Mouse (Mus musculus) intestine, embryonic 15.5 days (tissue): ENCODE data around the gene Psap. TPM values are rescaled to one million over a fixed set of nuclear protein-coding genes. Genes with fewer than 3 reads are reported as not detected.
"Not testable (repeated sequence)": the region's sequence is repeated elsewhere in the genome, so short reads cannot be mapped to it uniquely, and the experiment has no call there.

Source experiments
- ATAC-seq: fragments of 200-750 bp; cut with Nextera tagmentation; 2 replicates; pipeline ENCODE4 v1.8.0; 2017; ENCODE audit warnings: moderate TSS enrichment, moderate library complexity
- H3K27ac ChIP-seq: fragments of 300-500 bp; sonication (generic); 2 replicates; pipeline ENCODE4 v1.5.1; 2015; ENCODE audit warnings: mild to moderate bottlenecking, inconsistent platforms
- H3K27me3 ChIP-seq: fragments of 300-500 bp; sonication (generic); replicated peaks from 2 replicates; pipeline ENCODE4 v1.6.1; 2015; ENCODE audit warnings: inconsistent platforms
- H3K36me3 ChIP-seq: fragments of 300-500 bp; sonication (generic); 2 replicates; pipeline ENCODE4 v1.6.1; 2015; ENCODE audit warnings: inconsistent platforms
- H3K4me1 ChIP-seq: fragments of 300-500 bp; sonication (generic); replicated peaks from 2 replicates; pipeline ENCODE4 v1.6.1; 2015; ENCODE audit warnings: inconsistent platforms
- H3K4me2 ChIP-seq: fragments of 300-500 bp; sonication (generic); replicated peaks from 2 replicates; pipeline ENCODE4 v1.6.1; 2015; ENCODE audit warnings: mild to moderate bottlenecking, inconsistent platforms
- H3K4me3 ChIP-seq: fragments of 300-500 bp; sonication (generic); replicated peaks from 2 replicates; pipeline ENCODE4 v1.5.1; 2015; ENCODE audit warnings: inconsistent platforms
- H3K9ac ChIP-seq: fragments of 300-500 bp; sonication (generic); 2 replicates; pipeline ENCODE4 v1.6.1; 2015; ENCODE audit warnings: inconsistent platforms
- H3K9me3 ChIP-seq: fragments of 300-500 bp; sonication (generic); 2 replicates; pipeline ENCODE4 v1.6.1; 2016; ENCODE audit warnings: inconsistent platforms
- WGBS: fragments of 180-500 bp; shearing (Covaris S2); methylation state at CpG from one replicate; pipeline ENCODE4 v1.1.7; 2015; 5-methylcytosine and 5-hydroxymethylcytosine counted together
- polyA plus RNA-seq: library from polyadenylated mRNA; unstranded; fragments of >200 nt; fragmentation: Nextera tagmentation; extraction: Ambion mirVana; gene quantifications from 2 replicates; pipeline ENCODE4 v1.2.1, GENCODE M21; 2015

The Psap gene
- polyA plus RNA-seq, 1 experiment from 2014 or later, result 147 TPM

GRCm38 (mm10) chr10:60248345-60248744 is 29.1 kb upstream of the Psap start:
- not testable (repeated sequence) for H3K4me3 ChIP-seq, H3K9me3 ChIP-seq, H3K27ac ChIP-seq, H3K27me3 ChIP-seq, H3K4me2 ChIP-seq, ATAC-seq, H3K9ac ChIP-seq, H3K4me1 ChIP-seq, H3K36me3 ChIP-seq
- 82% methylated on average over 3 of the region's 3 CpGs for WGBS

GRCm38 (mm10) chr10:60250426-60250965 is 26.9 kb upstream of the Psap start:
- H3K4me1 ChIP-seq, result 0 out of 2 replicates have a peak, but pooled peaks cover 3% of the 10 kb centered on the region
- H3K9me3 ChIP-seq, result no peaks in the 10 kb centered on the region
- WGBS, result 86% methylated on average over 13 of the region's 13 CpGs
- no peaks in the 10 kb centered on the region for H3K36me3 ChIP-seq
- no peak overlapping the region for H3K27ac ChIP-seq
- no peak overlapping the region for H3K4me3 ChIP-seq
- no peaks in the 10 kb centered on the region for H3K27me3 ChIP-seq
- H3K9ac ChIP-seq, result no peak overlapping the region
- no peak overlapping the region for H3K4me2 ChIP-seq
- no peak for ATAC-seq

- Histone ChIP-seq H3K9ac (no peak overlapping the region), H3K4me1 (0 out of 2 replicates have a peak, but pooled peaks cover 11% of the 10 kb centered on the region), H3K27ac (no peak overlapping the region), H3K36me3 (no peaks in the 10 kb centered on the region), H3K27me3 (no peaks in the 10 kb centered on the region), H3K9me3 (no peaks in the 10 kb centered on the region), H3K4me3 (no peak overlapping the region), H3K4me2 (no peak overlapping the region)
- 69% methylated on average over 4 of the region's 4 CpGs for WGBS
- no peak for ATAC-seq
Measured at GRCm38 (mm10) chr10:60252187-60252586, 25.2 kb upstream of the Psap start.

- no peaks in the 10 kb centered on the region for H3K9me3 ChIP-seq
- no peak overlapping the region for H3K4me2 ChIP-seq
- no peaks in the 10 kb centered on the region for H3K36me3 ChIP-seq
- H3K9ac ChIP-seq, result no peak overlapping the region
- peak; percentile 19 for ATAC-seq
- H3K4me3 ChIP-seq, result no peak overlapping the region
- WGBS, result 76% methylated on average over 4 of the region's 4 CpGs
- 0 out of 2 replicates have a peak, but pooled peaks cover 13% of the 10 kb centered on the region for H3K4me1 ChIP-seq
- H3K27me3 ChIP-seq, result no peaks in the 10 kb centered on the region
- no peak overlapping the region; the same call in 1 of the 2 replicates for H3K27ac ChIP-seq
Measured at GRCm38 (mm10) chr10:60252606-60253005, 24.8 kb upstream of the Psap start.

- peak overlapping the region; percentile 77 for H3K27ac ChIP-seq
- H3K27me3 ChIP-seq, result no peaks in the 10 kb centered on the region
- H3K4me1 ChIP-seq, result 0 out of 2 replicates have a peak, but pooled peaks cover 13% of the 10 kb centered on the region
- H3K9ac ChIP-seq, result no peak overlapping the region
- H3K36me3 ChIP-seq, result no peaks in the 10 kb centered on the region
- H3K4me2 ChIP-seq, result no peak overlapping the region; the same call in 1 of the 2 replicates
- peak; percentile 80 for ATAC-seq
- WGBS, result 54% methylated on average over 6 of the region's 6 CpGs
- no peaks in the 10 kb centered on the region for H3K9me3 ChIP-seq
- no peak overlapping the region for H3K4me3 ChIP-seq
Measured at GRCm38 (mm10) chr10:60256088-60256487, 21.3 kb upstream of the Psap start.

- ATAC-seq, result peak; percentile 59
- H3K27ac ChIP-seq, result peak overlapping the region; percentile 77
- WGBS, result 67% methylated on average over 16 of the region's 16 CpGs
- no peak overlapping the region for H3K4me3 ChIP-seq
- no peaks in the 10 kb centered on the region for H3K27me3 ChIP-seq
- no peaks in the 10 kb centered on the region for H3K9me3 ChIP-seq
- no peak overlapping the region for H3K9ac ChIP-seq
- no peak overlapping the region for H3K4me2 ChIP-seq
- peaks cover 17% of the 10 kb centered on the region; the same call in 1 of the 2 replicates for H3K4me1 ChIP-seq
- H3K36me3 ChIP-seq, result no peaks in the 10 kb centered on the region
Measured at GRCm38 (mm10) chr10:60257261-60257825, 20.1 kb upstream of the Psap start.

- peaks cover 27% of the 10 kb centered on the region; the same call in 1 of the 2 replicates for H3K4me1 ChIP-seq
- H3K4me2 ChIP-seq, result no peak overlapping the region
- no peaks in the 10 kb centered on the region for H3K36me3 ChIP-seq
- H3K27ac ChIP-seq, result no peak overlapping the region
- no peak overlapping the region for H3K9ac ChIP-seq
- ATAC-seq, result no peak
- no peaks in the 10 kb centered on the region for H3K9me3 ChIP-seq
- no peak overlapping the region for H3K4me3 ChIP-seq
- H3K27me3 ChIP-seq, result no peaks in the 10 kb centered on the region
- WGBS, result 87% methylated on average over 5 of the region's 5 CpGs
Measured at GRCm38 (mm10) chr10:60260557-60261294, 16.7 kb upstream of the Psap start.

GRCm38 (mm10) chr10:60261530-60261929 is 15.9 kb upstream of the Psap start:
- no peak for ATAC-seq
- no peaks in the 10 kb centered on the region for H3K9me3 ChIP-seq
- no peak overlapping the region for H3K9ac ChIP-seq
- peak overlapping the region; percentile 7; the same call in 1 of the 2 replicates for H3K27ac ChIP-seq
- WGBS, result 48% methylated on average over 5 of the region's 5 CpGs
- no peaks in the 10 kb centered on the region for H3K36me3 ChIP-seq
- H3K4me2 ChIP-seq, result no peak overlapping the region
- peaks cover 25% of the 10 kb centered on the region; the same call in 1 of the 2 replicates for H3K4me1 ChIP-seq
- H3K4me3 ChIP-seq, result no peak overlapping the region
- H3K27me3 ChIP-seq, result no peaks in the 10 kb centered on the region

- peak; percentile 90 for ATAC-seq
Measured at GRCm38 (mm10) chr10:60262386-60262785, 15.0 kb upstream of the Psap start.

GRCm38 (mm10) chr10:60263351-60263750 is 14.1 kb upstream of the Psap start:
- H3K9ac ChIP-seq, result no peak overlapping the region
- WGBS, result 80% methylated on average over 7 of the region's 7 CpGs
- H3K4me1 ChIP-seq, result peaks cover 17% of the 10 kb centered on the region; the same call in 1 of the 2 replicates
- H3K4me2 ChIP-seq, result no peak overlapping the region
- ATAC-seq, result no peak
- H3K4me3 ChIP-seq, result no peak overlapping the region
- no peaks in the 10 kb centered on the region for H3K9me3 ChIP-seq
- no peak overlapping the region for H3K27ac ChIP-seq
- H3K36me3 ChIP-seq, result no peaks in the 10 kb centered on the region
- H3K27me3 ChIP-seq, result no peaks in the 10 kb centered on the region

More at GRCm38 (mm10) chr10:60262386-60262785, 15.0 kb upstream of the Psap start:
- 20% methylated on average over 3 of the region's 3 CpGs for WGBS
- Histone ChIP-seq H3K9me3 (no peaks in the 10 kb centered on the region), H3K4me3 (no peak overlapping the region), H3K27me3 (no peaks in the 10 kb centered on the region), H3K27ac (peak overlapping the region; percentile 46; the same call in 1 of the 2 replicates), H3K36me3 (no peaks in the 10 kb centered on the region), H3K4me1 (peaks cover 17% of the 10 kb centered on the region; the same call in 1 of the 2 replicates), H3K4me2 (no peak overlapping the region), H3K9ac (no peak overlapping the region)

- no peak overlapping the region for H3K27ac ChIP-seq
- no peak overlapping the region for H3K9ac ChIP-seq
- no peak for ATAC-seq
- H3K36me3 ChIP-seq, result no peaks in the 10 kb centered on the region
- H3K4me3 ChIP-seq, result no peak overlapping the region
- H3K4me1 ChIP-seq, result peaks cover 27% of the 10 kb centered on the region
- H3K27me3 ChIP-seq, result no peaks in the 10 kb centered on the region
- WGBS, result 61% methylated on average over 10 of the region's 10 CpGs
- no peaks in the 10 kb centered on the region for H3K9me3 ChIP-seq
- no peak overlapping the region for H3K4me2 ChIP-seq
Measured at GRCm38 (mm10) chr10:60265252-60265651, 12.2 kb upstream of the Psap start.

GRCm38 (mm10) chr10:60266842-60267401 is 10.5 kb upstream of the Psap start:
- Histone ChIP-seq H3K4me1 (peaks cover 27% of the 10 kb centered on the region), H3K9me3 (no peaks in the 10 kb centered on the region), H3K27me3 (no peaks in the 10 kb centered on the region), H3K36me3 (no peaks in the 10 kb centered on the region), H3K9ac (no peak overlapping the region), H3K4me3 (no peak overlapping the region), H3K4me2 (no peak overlapping the region), H3K27ac (no peak overlapping the region)
- no peak for ATAC-seq
- 77% methylated on average over 8 of the region's 8 CpGs for WGBS
